Mouse (Mus musculus) ZHBTc4 (cell line): ENCODE results near the gene 3110040M04Rik.

Source experiments
- DNase-seq: peaks from one replicate; pipeline ENCODE4 v3.0.0-alpha.2; 2011; ENCODE audit warnings: low read depth, low spot score

The 3110040M04Rik gene

DNA sequence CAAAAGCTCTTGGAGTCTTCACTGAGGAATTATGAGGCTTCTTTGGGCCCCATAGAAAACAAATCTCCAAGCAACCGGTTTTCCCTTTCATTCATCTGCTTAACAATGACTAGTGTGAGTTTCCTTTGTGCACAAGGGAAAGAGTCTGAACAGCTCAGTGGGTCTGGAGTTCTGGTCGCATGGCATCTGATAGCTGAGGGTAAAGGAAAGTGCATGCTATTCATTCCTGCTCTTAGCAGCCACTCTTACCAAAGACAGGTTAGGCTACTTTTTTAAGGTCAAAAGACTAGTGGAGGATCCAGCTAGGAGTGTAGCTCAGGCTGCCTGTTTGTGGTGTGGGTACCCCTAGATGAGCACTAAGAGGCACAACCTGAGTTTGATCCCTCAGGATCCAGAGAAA, 31.7 kb downstream of the 3110040M04Rik start:
- peak; percentile 61 for DNase-seq

GRCm38 (mm10) chr1:151236141-151236930, 32.4 kb downstream of the 3110040M04Rik start:
- DNase-seq, result no peak

GRCm38 (mm10) chr1:151237780-151238179, 33.9 kb downstream of the 3110040M04Rik start:
- DNase-seq, result no peak

DNA sequence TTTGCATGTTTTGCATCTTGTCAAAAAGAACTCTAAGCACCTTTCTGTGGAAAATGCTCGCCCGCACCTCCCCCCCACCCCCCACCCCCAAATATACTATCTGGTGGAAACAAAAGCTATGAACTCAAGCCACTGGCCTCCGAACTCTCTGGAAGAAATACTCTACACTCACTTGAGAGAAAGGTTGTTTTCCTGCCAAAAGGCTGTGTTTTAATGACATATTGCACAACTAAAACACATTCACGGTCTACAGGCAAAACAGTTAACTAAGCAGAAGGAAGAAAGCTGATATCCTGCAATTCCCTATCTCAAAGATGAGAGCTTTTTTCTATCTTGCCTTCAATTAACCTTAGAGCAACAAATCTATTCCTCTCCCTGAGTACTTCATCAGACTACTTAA, 39.4 kb downstream of the 3110040M04Rik start:
- DNase-seq, result no peak

DNA sequence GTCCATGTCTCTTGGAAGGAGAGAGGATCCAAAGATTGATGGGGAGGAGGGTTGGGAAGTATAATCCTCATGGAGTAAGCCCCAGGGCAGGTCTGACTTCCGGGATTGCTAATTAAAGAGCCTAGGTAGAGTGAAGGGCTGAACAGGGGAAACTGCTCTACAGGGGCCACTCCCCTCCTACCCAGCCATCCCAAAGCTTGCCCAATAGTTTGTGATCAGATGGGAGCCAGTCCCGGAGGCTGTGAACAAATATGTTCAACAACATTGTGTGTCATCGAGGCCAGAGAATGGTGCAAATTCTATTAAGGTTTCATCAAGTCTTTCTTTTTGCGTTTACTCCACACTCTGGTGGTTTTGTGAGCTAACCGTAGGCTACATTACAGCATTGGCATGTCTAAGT, 40.1 kb downstream of the 3110040M04Rik start:
- DNase-seq, result no peak

- DNase-seq, result peak; percentile 64
These were observed 40.8 kb downstream of the 3110040M04Rik start for GRCm38 (mm10) chr1:151244761-151245160.

DNA sequence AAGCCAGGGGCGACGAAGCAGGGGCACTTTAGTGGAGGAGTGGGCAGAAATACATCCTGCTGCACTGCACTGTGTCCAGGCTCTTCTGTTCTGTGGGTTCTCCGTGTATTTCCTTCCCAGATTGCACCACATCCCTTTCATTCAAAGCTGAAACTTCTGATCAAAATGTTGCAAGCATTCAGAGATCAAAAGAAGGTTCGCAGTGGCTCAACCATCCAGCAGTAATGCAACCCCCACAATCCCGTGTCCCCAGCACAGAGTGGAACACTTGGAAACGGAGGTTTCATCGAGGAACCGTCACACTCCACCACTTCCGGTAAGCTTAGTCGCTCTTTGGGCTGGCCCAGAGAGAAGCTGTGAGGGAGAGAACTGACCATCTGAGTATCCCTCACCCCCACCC, 41.2 kb downstream of the 3110040M04Rik start:
- no peak for DNase-seq

GRCm38 (mm10) chr1:151245846-151246245, 41.9 kb downstream of the 3110040M04Rik start:
- no peak for DNase-seq

- DNase-seq, result no peak
These were observed 46.2 kb downstream of the 3110040M04Rik start for GRCm38 (mm10) chr1:151250109-151250508.

DNA sequence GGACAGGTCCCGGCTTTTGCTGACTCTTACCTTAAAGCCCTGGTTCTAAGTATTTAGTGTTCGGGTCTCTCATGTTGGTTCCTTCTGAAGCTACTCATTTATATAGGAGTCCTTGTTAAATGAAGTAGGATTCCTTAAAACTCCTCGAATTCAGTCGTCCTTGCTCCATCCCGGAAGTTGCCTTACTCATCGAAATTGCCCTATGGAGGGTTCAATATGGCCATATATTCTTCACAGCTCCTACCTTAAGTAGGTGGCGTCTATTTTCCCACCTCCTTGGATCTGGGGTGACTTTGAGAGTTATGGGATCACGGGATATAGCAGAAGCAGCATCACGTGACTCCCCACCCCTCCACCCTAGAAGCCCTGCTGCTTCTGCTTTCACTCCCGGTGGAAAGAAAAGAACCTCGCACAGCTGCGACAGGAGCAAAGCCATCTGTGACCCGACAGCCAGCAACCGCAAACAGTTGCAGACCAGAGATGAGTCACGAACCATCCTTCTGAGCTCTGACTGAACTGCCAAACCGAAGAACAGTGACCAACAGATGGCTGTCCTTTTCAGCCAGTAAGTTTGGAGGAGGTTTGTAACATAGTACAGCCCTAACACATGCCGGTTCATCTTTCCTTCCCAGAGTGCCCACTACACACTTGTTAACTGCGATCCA, 46.7 kb downstream of the 3110040M04Rik start:
- peak; percentile 62 for DNase-seq

DNA sequence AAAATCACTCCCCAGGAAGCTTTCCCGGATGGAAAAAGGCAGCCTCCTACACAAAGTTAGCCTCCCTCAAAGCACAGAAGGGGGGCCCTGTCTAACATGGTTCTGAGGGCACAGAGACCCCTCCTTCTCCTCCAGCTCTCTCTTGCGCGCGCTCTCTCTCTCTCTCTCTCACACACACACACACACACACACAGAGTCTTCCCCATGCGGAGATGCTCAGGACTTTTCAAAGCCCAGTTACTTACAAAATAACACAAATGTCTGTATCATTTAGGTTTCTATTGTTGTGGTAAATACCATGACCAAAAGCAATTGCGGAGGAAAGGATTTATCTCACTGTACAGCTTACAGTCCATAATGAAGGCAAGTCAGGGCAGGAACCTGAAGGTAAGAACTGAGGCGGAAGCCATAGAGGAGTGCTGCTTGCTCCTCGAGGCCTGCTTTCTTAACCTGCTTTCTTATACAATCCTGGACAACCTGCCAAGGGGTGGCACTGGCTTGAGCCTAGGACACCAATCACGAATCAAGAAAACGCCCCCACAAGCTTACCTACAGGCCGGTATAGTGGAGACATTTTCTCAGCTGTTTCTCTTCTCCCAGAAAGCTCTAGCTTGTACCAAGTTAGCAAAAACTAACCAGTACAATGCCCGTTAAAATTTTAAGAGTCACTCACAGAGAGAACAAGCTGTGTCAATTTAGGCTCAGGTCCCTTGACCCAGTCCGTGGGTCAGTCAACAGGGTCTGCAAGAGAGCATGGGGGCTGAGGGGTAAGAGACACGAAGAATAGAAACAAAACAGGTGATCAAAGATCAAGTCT, 47.5 kb downstream of the 3110040M04Rik start:
- DNase-seq, result no peak
